Mouse (Mus musculus) hindbrain, embryonic 15.5 days (tissue): ENCODE measurements around the gene Prkrip1. TPM values are rescaled to one million over a fixed set of nuclear protein-coding genes. Genes with fewer than 3 reads are reported as not detected.

Experiments
- ATAC-seq: fragments of 200-750 bp; cut with Nextera tagmentation; 2 replicates; pipeline ENCODE4 v1.8.0; 2017; ENCODE audit warnings: low read depth, moderate number of reproducible peaks, moderate TSS enrichment; ENCODE audit not compliant: low FRiP score
- H3K27ac ChIP-seq: fragments of 300-500 bp; sonication (generic); replicated peaks from 2 replicates; pipeline ENCODE4 v1.5.1; 2015; ENCODE audit warnings: mild to moderate bottlenecking, inconsistent platforms
- H3K27me3 ChIP-seq: fragments of 300-500 bp; sonication (generic); 2 replicates; pipeline ENCODE4 v1.6.1; 2015; ENCODE audit warnings: control low read depth, inconsistent platforms
- H3K36me3 ChIP-seq: fragments of 300-500 bp; sonication (generic); 2 replicates; pipeline ENCODE4 v1.6.1; 2015; ENCODE audit warnings: control low read depth, inconsistent platforms
- H3K4me1 ChIP-seq: fragments of 300-500 bp; sonication (generic); replicated peaks from 2 replicates; pipeline ENCODE4 v1.6.1; 2015; ENCODE audit warnings: control low read depth, inconsistent platforms
- H3K4me2 ChIP-seq: fragments of 300-500 bp; sonication (generic); 2 replicates; pipeline ENCODE4 v1.6.1; 2015; ENCODE audit warnings: moderate library complexity, mild to moderate bottlenecking, inconsistent platforms
- H3K4me3 ChIP-seq: fragments of 300-500 bp; sonication (generic); 2 replicates; pipeline ENCODE4 v1.5.1; 2015; ENCODE audit warnings: mild to moderate bottlenecking, inconsistent platforms
- H3K9ac ChIP-seq: fragments of 300-500 bp; sonication (generic); 2 replicates; pipeline ENCODE4 v1.6.1; 2015; ENCODE audit warnings: inconsistent platforms
- H3K9me3 ChIP-seq: fragments of 300-500 bp; sonication (generic); 2 replicates; pipeline ENCODE4 v1.6.1; 2016; ENCODE audit warnings: control low read depth, inconsistent platforms
- WGBS: fragments of 180-500 bp; shearing (Covaris S2); methylation state at CpG from one replicate; pipeline ENCODE4 v1.1.7; 2015; 5-methylcytosine and 5-hydroxymethylcytosine counted together
- polyA plus RNA-seq: library from polyadenylated mRNA; unstranded; fragments of >200 nt; fragmentation: Nextera tagmentation; extraction: Ambion mirVana; gene quantifications from 2 replicates; pipeline ENCODE4 v1.2.1, GENCODE M21; 2015

Gene Prkrip1
- polyA plus RNA-seq, 1 experiment from 2014 or later, result 61.2 TPM

- Histone ChIP-seq H3K27me3 (no peaks in the 10 kb centered on the region), H3K9me3 (no peaks in the 10 kb centered on the region), H3K4me2 (no peak overlapping the region), H3K36me3 (0 out of 2 replicates have a peak, but pooled peaks cover 1% of the 10 kb centered on the region), H3K27ac (no peak overlapping the region), H3K4me3 (no peak overlapping the region), H3K4me1 (peaks cover 14% of the 10 kb centered on the region), H3K9ac (no peak overlapping the region)
- peak; percentile 65; the same call in 1 of the 2 replicates for ATAC-seq
- 31% methylated on average over 7 of the region's 7 CpGs for WGBS
Observed at GRCm38 (mm10) chr5:136201832-136202231, 3.1 kb upstream of the Prkrip1 start.

DNA sequence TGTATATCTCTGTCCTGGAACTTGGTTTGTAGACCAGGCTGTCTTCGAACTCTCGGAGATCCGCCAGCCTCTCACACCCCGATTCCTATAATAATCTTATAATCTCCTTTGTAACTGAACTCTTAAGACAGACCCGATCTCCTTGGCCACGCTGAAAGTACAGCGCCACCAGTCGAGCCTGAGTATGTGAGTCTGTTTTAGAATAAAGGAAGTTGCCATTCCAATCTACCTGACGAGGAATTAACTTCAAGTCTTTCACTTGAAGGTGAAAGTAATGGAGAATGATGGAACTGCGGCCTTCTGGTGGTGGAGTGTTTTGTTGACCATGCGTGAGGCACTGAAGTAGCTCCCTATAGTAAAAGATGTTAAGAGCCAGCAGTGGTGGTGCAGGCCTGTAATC, 763 bp upstream of the Prkrip1 start:
- Histone ChIP-seq H3K9me3 (no peaks in the 10 kb centered on the region), H3K27me3 (no peaks in the 10 kb centered on the region), H3K27ac (peak overlapping the region; percentile 86; the same call in 1 of the 2 replicates), H3K9ac (peak overlapping the region; percentile 76), H3K36me3 (peaks cover 24% of the 10 kb centered on the region), H3K4me3 (peak overlapping the region; percentile 91), H3K4me1 (peaks cover 14% of the 10 kb centered on the region), H3K4me2 (peak overlapping the region; percentile 62)
- no peak for ATAC-seq
- WGBS, result 31% methylated on average over 11 of the region's 11 CpGs

- WGBS, result 83% methylated on average over 7 of the region's 7 CpGs
- ATAC-seq, result no peak
- H3K9ac ChIP-seq, result no peak overlapping the region
Observed at GRCm38 (mm10) chr5:136191870-136192269, 6.9 kb downstream of the Prkrip1 start.

DNA sequence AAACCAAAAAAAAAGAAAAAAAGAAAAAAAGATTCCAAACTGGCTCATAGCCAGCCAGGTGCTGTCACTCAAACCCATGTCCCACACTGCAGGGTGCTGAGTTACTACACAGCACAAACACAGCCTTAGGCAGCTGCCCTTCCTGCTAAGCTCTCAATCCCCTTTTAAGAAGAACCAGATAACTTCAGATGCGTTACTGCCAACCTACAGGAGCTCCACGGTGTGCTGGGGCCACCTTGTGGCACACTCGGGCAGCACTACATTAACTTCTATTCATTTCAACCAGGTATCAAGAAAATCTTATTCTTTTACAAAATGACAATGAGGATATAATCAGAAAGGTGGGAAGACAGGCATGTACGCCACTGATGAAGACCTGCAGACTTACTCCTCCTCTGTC, 12.0 kb downstream of the Prkrip1 start:
- Histone ChIP-seq H3K4me3 (no peak overlapping the region), H3K4me1 (no peaks in the 10 kb centered on the region), H3K27me3 (no peaks in the 10 kb centered on the region), H3K9ac (no peak overlapping the region), H3K9me3 (no peaks in the 10 kb centered on the region), H3K27ac (no peak overlapping the region), H3K36me3 (peaks cover 56% of the 10 kb centered on the region), H3K4me2 (no peak overlapping the region)
- 43% methylated on average over 4 of the region's 4 CpGs for WGBS
- ATAC-seq, result 0 out of 2 replicates have a peak, but pooled peaks have one; percentile 56

More at GRCm38 (mm10) chr5:136191870-136192269, 6.9 kb downstream of the Prkrip1 start:
- Histone ChIP-seq H3K36me3 (peaks cover 84% of the 10 kb centered on the region), H3K9me3 (no peaks in the 10 kb centered on the region), H3K4me1 (no peaks in the 10 kb centered on the region), H3K4me2 (no peak overlapping the region), H3K27me3 (no peaks in the 10 kb centered on the region), H3K4me3 (no peak overlapping the region), H3K27ac (no peak overlapping the region)

- Histone ChIP-seq H3K9me3 (no peaks in the 10 kb centered on the region), H3K27ac (no peak overlapping the region), H3K4me1 (no peaks in the 10 kb centered on the region), H3K36me3 (peaks cover 59% of the 10 kb centered on the region), H3K4me2 (no peak overlapping the region), H3K9ac (no peak overlapping the region), H3K27me3 (no peaks in the 10 kb centered on the region), H3K4me3 (no peak overlapping the region)
- WGBS, result 91% methylated on average over 7 of the region's 7 CpGs
- no peak for ATAC-seq
Observed at GRCm38 (mm10) chr5:136183766-136184165, 15.0 kb downstream of the Prkrip1 start.

GRCm38 (mm10) chr5:136182830-136183229, 15.9 kb downstream of the Prkrip1 start:
- ATAC-seq, result no peak
- Histone ChIP-seq H3K27ac (no peak overlapping the region), H3K4me2 (no peak overlapping the region), H3K27me3 (no peaks in the 10 kb centered on the region), H3K36me3 (peaks cover 57% of the 10 kb centered on the region), H3K4me3 (no peak overlapping the region), H3K9me3 (no peaks in the 10 kb centered on the region), H3K9ac (no peak overlapping the region), H3K4me1 (no peaks in the 10 kb centered on the region)
- WGBS, result 93% methylated on average over 4 of the region's 4 CpGs

GRCm38 (mm10) chr5:136182049-136182448, 16.7 kb downstream of the Prkrip1 start:
- no peaks in the 10 kb centered on the region for H3K4me1 ChIP-seq
- no peak overlapping the region for H3K9ac ChIP-seq
- no peak overlapping the region for H3K4me3 ChIP-seq
- no peak overlapping the region for H3K4me2 ChIP-seq
- 94% methylated on average over 6 of the region's 6 CpGs for WGBS
- ATAC-seq, result no peak
- H3K27me3 ChIP-seq, result no peaks in the 10 kb centered on the region
- H3K27ac ChIP-seq, result no peak overlapping the region
- peaks cover 55% of the 10 kb centered on the region for H3K36me3 ChIP-seq
- H3K9me3 ChIP-seq, result no peaks in the 10 kb centered on the region

GRCm38 (mm10) chr5:136181197-136181596, 17.6 kb downstream of the Prkrip1 start:
- WGBS, result 87% methylated on average over 6 of the region's 6 CpGs
- Histone ChIP-seq H3K9ac (no peak overlapping the region), H3K27me3 (no peaks in the 10 kb centered on the region), H3K36me3 (peaks cover 53% of the 10 kb centered on the region), H3K4me2 (no peak overlapping the region), H3K27ac (no peak overlapping the region), H3K9me3 (no peaks in the 10 kb centered on the region), H3K4me3 (no peak overlapping the region), H3K4me1 (no peaks in the 10 kb centered on the region)
- no peak for ATAC-seq

DNA sequence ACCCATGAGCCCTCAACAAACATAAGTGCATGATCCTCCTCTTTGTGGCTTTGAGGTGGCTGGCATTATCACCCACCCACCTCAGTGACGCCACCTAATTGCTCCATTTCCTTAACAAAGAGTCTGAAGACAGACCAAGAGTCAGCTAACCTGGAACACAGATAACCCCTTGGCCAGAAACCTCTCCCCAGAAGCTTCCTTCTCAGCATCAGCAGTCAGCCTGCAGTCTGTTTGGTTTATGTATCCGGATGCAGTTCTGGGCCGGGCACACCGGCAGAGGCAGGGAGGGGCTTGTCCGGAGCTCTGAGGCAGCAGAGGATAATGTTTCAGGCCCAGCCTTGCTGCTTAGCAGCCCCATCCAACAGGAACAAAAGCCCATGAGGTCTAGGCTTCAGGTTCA, 19.2 kb downstream of the Prkrip1 start:
- H3K9ac ChIP-seq, result no peak overlapping the region
- H3K4me2 ChIP-seq, result no peak overlapping the region
- no peaks in the 10 kb centered on the region for H3K27me3 ChIP-seq
- no peak overlapping the region for H3K4me3 ChIP-seq
- no peaks in the 10 kb centered on the region for H3K4me1 ChIP-seq
- 85% methylated on average over 5 of the region's 5 CpGs for WGBS
- H3K27ac ChIP-seq, result no peak overlapping the region
- H3K9me3 ChIP-seq, result no peaks in the 10 kb centered on the region
- peaks cover 44% of the 10 kb centered on the region for H3K36me3 ChIP-seq
- ATAC-seq, result no peak

GRCm38 (mm10) chr5:136173606-136174463, 24.9 kb downstream of the Prkrip1 start:
- H3K9me3 ChIP-seq, result no peaks in the 10 kb centered on the region
- H3K4me3 ChIP-seq, result no peak overlapping the region
- H3K27me3 ChIP-seq, result no peaks in the 10 kb centered on the region
- peaks cover 9% of the 10 kb centered on the region for H3K36me3 ChIP-seq
- H3K4me1 ChIP-seq, result peaks cover 34% of the 10 kb centered on the region
- H3K27ac ChIP-seq, result peak overlapping the region; percentile 21
- no peak overlapping the region for H3K4me2 ChIP-seq
- 26% methylated on average over 9 of the region's 9 CpGs for WGBS
- ATAC-seq, result no peak
- no peak overlapping the region for H3K9ac ChIP-seq

DNA sequence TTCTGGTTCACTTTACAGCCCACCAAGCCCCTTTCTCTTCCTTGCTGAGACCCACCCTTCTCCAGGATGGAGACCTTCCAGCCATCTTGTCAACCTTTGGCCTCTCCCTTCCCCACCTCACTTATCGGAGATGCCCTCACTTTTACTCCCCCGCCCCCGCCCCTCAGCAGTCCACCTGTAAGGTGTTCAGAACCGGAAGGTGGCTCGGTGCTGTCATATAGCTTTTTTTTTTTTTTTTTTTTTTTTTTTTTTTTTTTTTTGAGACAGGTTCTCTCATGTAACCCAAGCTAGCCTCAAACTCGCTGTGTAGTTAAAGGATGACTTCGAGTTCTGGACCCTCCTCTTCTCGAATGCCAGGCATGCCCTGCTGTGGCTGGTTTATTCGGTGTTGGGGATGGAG, 25.8 kb downstream of the Prkrip1 start:
- Histone ChIP-seq H3K4me3 (no peak overlapping the region), H3K9me3 (no peaks in the 10 kb centered on the region), H3K27me3 (no peaks in the 10 kb centered on the region), H3K4me2 (no peak overlapping the region), H3K27ac (no peak overlapping the region), H3K9ac (no peak overlapping the region), H3K4me1 (peaks cover 34% of the 10 kb centered on the region), H3K36me3 (peaks cover 6% of the 10 kb centered on the region)
- 85% methylated on average over 9 of the region's 9 CpGs for whole genome bisulfite sequencing
- ATAC-seq, result no peak
